Mouse (Mus musculus) right cerebral cortex, adult 2 months (tissue): ENCODE measurements at regions not wholly inside any gene's neighbourhood (a gene's known extent, or its start where the extent isn't known, plus 50 kb on each side); places are given as distances from the start of the nearest gene placed in this dataset.
"Not testable (repeated sequence)": the region's sequence is repeated elsewhere in the genome, so short reads cannot be mapped to it uniquely, and the experiment has no call there.

ENCODE experiments used
- DNase-seq, 2 experiments: peaks; one replicate each; pipeline ENCODE4 v3.0.0; 2021 to 2022; ENCODE audit warnings: low spot score in 2 of 2

- peak; percentile 9 to 22 for DNase-seq
Measured at GRCm38 (mm10) chr2:97706651-97707050, 955.4 kb upstream of the Gm10801 start.

- no peak for DNase-seq
Measured at GRCm38 (mm10) chr2:97707243-97707642, 954.8 kb upstream of the Gm10801 start.

GRCm38 (mm10) chr2:97707741-97708140, 954.3 kb upstream of the Gm10801 start:
- DNase-seq, result peak; percentile 21 to 27

GRCm38 (mm10) chr2:97725166-97725565, 936.9 kb upstream of the Gm10801 start:
- no peak for DNase-seq

GRCm38 (mm10) chr2:97768850-97769249, 893.2 kb upstream of the Gm10801 start:
- DNase-seq, result peak in 1 of 2 experiments; percentile 6

GRCm38 (mm10) chr2:97777929-97778328, 884.1 kb upstream of the Gm10801 start:
- no peak for DNase-seq

- not testable (repeated sequence) for DNase-seq
Measured at GRCm38 (mm10) chr2:97780001-97780400, 882.0 kb upstream of the Gm10801 start.
